Mouse (Mus musculus): ENCODE results near the gene Trp73. TPM values are rescaled to one million over a fixed set of nuclear protein-coding genes. Genes with fewer than 3 reads are reported as not detected.

Trp73 gene
- polyA plus RNA-seq, 1 experiment from 2014 or later: 0.20 TPM

GRCm38 (mm10) chr4:154170506-154171150 lies 30.6 kb upstream of the Trp73 start, which contains the start of gene Megf6:
TSS of gene Megf6 (plus strand) at chr4:154170730.
- peak within 1 kb of the TSS; percentile 52 for H3K9ac ChIP-seq (ENCODE audit: low read length)
- H3K4me1 ChIP-seq (ENCODE audit: control insufficient read depth, insufficient read depth, low read length): peaks cover 13% of the 10 kb centered on the region
- no peaks in the 10 kb centered on the region for H3K36me3 ChIP-seq (ENCODE audit: control insufficient read depth, insufficient read depth)
- H3K27ac ChIP-seq (ENCODE audit: low read length): no peak within 1 kb of the TSS
- no peaks in the 10 kb centered on the region for H3K9me3 ChIP-seq (replicated peaks; ENCODE audit: control insufficient read depth, low read length)
- H3K4me2 ChIP-seq (ENCODE audit: low read depth, low read length): peak within 1 kb of the TSS; percentile 76
- WGBS: under 1% methylated on average over 49 of the region's 61 CpGs
- peak within 1 kb of the TSS; percentile 56 for H3K4me3 ChIP-seq (ENCODE audit: low read length)
- peaks cover 49% of the 10 kb centered on the region for H3K27me3 ChIP-seq (ENCODE audit: control insufficient read depth, insufficient read depth, low read length)
- peak; percentile 57 for ATAC-seq (replicated peaks; ENCODE audit: extremely low read depth, insufficient read depth, low FRiP score)

GRCm38 (mm10) chr4:154170021-154170420 lies 30.0 kb upstream of the Trp73 start:
- Histone ChIP-seq H3K27ac (ENCODE audit: low read length) (no peak overlapping the region), H3K9me3 (replicated peaks; ENCODE audit: control insufficient read depth, low read length) (no peaks in the 10 kb centered on the region), H3K4me1 (ENCODE audit: control insufficient read depth, insufficient read depth, low read length) (peaks cover 13% of the 10 kb centered on the region), H3K9ac (ENCODE audit: low read length) (peak overlapping the region; percentile 37; the same call in 1 of the 2 replicates), H3K4me2 (ENCODE audit: low read depth, low read length) (peak overlapping the region; percentile 76), H3K27me3 (ENCODE audit: control insufficient read depth, insufficient read depth, low read length) (peaks cover 49% of the 10 kb centered on the region), H3K4me3 (ENCODE audit: low read length) (peak overlapping the region; percentile 56), H3K36me3 (ENCODE audit: control insufficient read depth, insufficient read depth) (no peaks in the 10 kb centered on the region)
- no peak for ATAC-seq (replicated peaks; ENCODE audit: extremely low read depth, insufficient read depth, low FRiP score)
- WGBS: 2% methylated on average over 15 of the region's 15 CpGs

- no peaks in the 10 kb centered on the region for H3K9me3 ChIP-seq (replicated peaks; ENCODE audit: control insufficient read depth, low read length)
- WGBS: 21% methylated on average over 5 of the region's 5 CpGs
- no peak overlapping the region for H3K4me2 ChIP-seq (ENCODE audit: low read depth, low read length)
- H3K36me3 ChIP-seq (ENCODE audit: control insufficient read depth, insufficient read depth): no peaks in the 10 kb centered on the region
- ATAC-seq (replicated peaks; ENCODE audit: extremely low read depth, insufficient read depth, low FRiP score): no peak
- no peak overlapping the region for H3K4me3 ChIP-seq (ENCODE audit: low read length)
- H3K27me3 ChIP-seq (ENCODE audit: control insufficient read depth, insufficient read depth, low read length): peaks cover 35% of the 10 kb centered on the region
- H3K9ac ChIP-seq (ENCODE audit: low read length): no peak overlapping the region
- no peak overlapping the region for H3K27ac ChIP-seq (ENCODE audit: low read length)
- peaks cover 13% of the 10 kb centered on the region for H3K4me1 ChIP-seq (ENCODE audit: control insufficient read depth, insufficient read depth, low read length)
Measured at GRCm38 (mm10) chr4:154167053-154167452, 27.0 kb upstream of the Trp73 start.

- Histone ChIP-seq H3K36me3 (ENCODE audit: control insufficient read depth, insufficient read depth) (peaks cover 6% of the 10 kb centered on the region), H3K9ac (ENCODE audit: low read length) (no peak overlapping the region), H3K27ac (ENCODE audit: low read length) (no peak overlapping the region), H3K4me2 (ENCODE audit: low read depth, low read length) (no peak overlapping the region), H3K9me3 (replicated peaks; ENCODE audit: control insufficient read depth, low read length) (no peaks in the 10 kb centered on the region), H3K4me1 (ENCODE audit: control insufficient read depth, insufficient read depth, low read length) (peaks cover 14% of the 10 kb centered on the region), H3K27me3 (ENCODE audit: control insufficient read depth, insufficient read depth, low read length) (peaks cover under 1% of the 10 kb centered on the region), H3K4me3 (ENCODE audit: low read length) (no peak overlapping the region)
- ATAC-seq (replicated peaks; ENCODE audit: extremely low read depth, insufficient read depth, low FRiP score): no peak
- 17% methylated on average over 7 of the region's 7 CpGs for WGBS
Measured at GRCm38 (mm10) chr4:154163296-154163695, 23.3 kb upstream of the Trp73 start.

- ATAC-seq (replicated peaks; ENCODE audit: extremely low read depth, insufficient read depth, low FRiP score): peak; percentile 95
- H3K36me3 ChIP-seq (ENCODE audit: control insufficient read depth, insufficient read depth): peaks cover 28% of the 10 kb centered on the region
- H3K27ac ChIP-seq (ENCODE audit: low read length): peak within 1 kb of the TSS; percentile 80
- peak within 1 kb of the TSS; percentile 90 for H3K4me2 ChIP-seq (ENCODE audit: low read depth, low read length)
- H3K9ac ChIP-seq (ENCODE audit: low read length): peak within 1 kb of the TSS; percentile 92
- peaks cover 14% of the 10 kb centered on the region for H3K4me1 ChIP-seq (ENCODE audit: control insufficient read depth, insufficient read depth, low read length)
- under 1% methylated on average over 71 of the region's 75 CpGs for whole genome bisulfite sequencing
- no peaks in the 10 kb centered on the region for H3K9me3 ChIP-seq (replicated peaks; ENCODE audit: control insufficient read depth, low read length)
- H3K27me3 ChIP-seq (ENCODE audit: control insufficient read depth, insufficient read depth, low read length): no peaks in the 10 kb centered on the region
- peak within 1 kb of the TSS; percentile 96 for H3K4me3 ChIP-seq (ENCODE audit: low read length)
Measured at GRCm38 (mm10) chr4:154160538-154161390, 20.8 kb upstream of the Trp73 start, which contains the start of gene Tprgl. TSS of gene Tprgl (minus strand) at chr4:154160666.

GRCm38 (mm10) chr4:154159961-154160537 lies 20.0 kb upstream of the Trp73 start:
- no peaks in the 10 kb centered on the region for H3K9me3 ChIP-seq (replicated peaks; ENCODE audit: control insufficient read depth, low read length)
- H3K27ac ChIP-seq (ENCODE audit: low read length): peak overlapping the region; percentile 80
- H3K9ac ChIP-seq (ENCODE audit: low read length): peak overlapping the region; percentile 91
- peak overlapping the region; percentile 85 for H3K4me2 ChIP-seq (ENCODE audit: low read depth, low read length)
- H3K4me1 ChIP-seq (ENCODE audit: control insufficient read depth, insufficient read depth, low read length): peaks cover 14% of the 10 kb centered on the region
- peaks cover 30% of the 10 kb centered on the region for H3K36me3 ChIP-seq (ENCODE audit: control insufficient read depth, insufficient read depth)
- no peaks in the 10 kb centered on the region for H3K27me3 ChIP-seq (ENCODE audit: control insufficient read depth, insufficient read depth, low read length)
- H3K4me3 ChIP-seq (ENCODE audit: low read length): peak overlapping the region; percentile 96
- WGBS: under 1% methylated on average over 43 of the region's 47 CpGs
- ATAC-seq (replicated peaks; ENCODE audit: extremely low read depth, insufficient read depth, low FRiP score): peak; percentile 53

GRCm38 (mm10) chr4:154159002-154159401 lies 19.0 kb upstream of the Trp73 start:
- no peak; the same call in 1 of the 2 replicates for ATAC-seq (replicated peaks; ENCODE audit: extremely low read depth, insufficient read depth, low FRiP score)
- H3K27me3 ChIP-seq (ENCODE audit: control insufficient read depth, insufficient read depth, low read length): no peaks in the 10 kb centered on the region
- H3K4me3 ChIP-seq (ENCODE audit: low read length): no peak overlapping the region
- no peaks in the 10 kb centered on the region for H3K9me3 ChIP-seq (replicated peaks; ENCODE audit: control insufficient read depth, low read length)
- H3K4me1 ChIP-seq (ENCODE audit: control insufficient read depth, insufficient read depth, low read length): peaks cover 14% of the 10 kb centered on the region
- no peak overlapping the region for H3K9ac ChIP-seq (ENCODE audit: low read length)
- no peak overlapping the region for H3K27ac ChIP-seq (ENCODE audit: low read length)
- no peak overlapping the region for H3K4me2 ChIP-seq (ENCODE audit: low read depth, low read length)
- peaks cover 32% of the 10 kb centered on the region for H3K36me3 ChIP-seq (ENCODE audit: control insufficient read depth, insufficient read depth)
- WGBS: 16% methylated on average over 6 of the region's 6 CpGs

GRCm38 (mm10) chr4:154157970-154158662 lies 18.1 kb upstream of the Trp73 start:
- Histone ChIP-seq H3K4me2 (ENCODE audit: low read depth, low read length) (no peak overlapping the region), H3K9ac (ENCODE audit: low read length) (no peak overlapping the region), H3K4me3 (ENCODE audit: low read length) (no peak overlapping the region), H3K9me3 (replicated peaks; ENCODE audit: control insufficient read depth, low read length) (no peaks in the 10 kb centered on the region), H3K27ac (ENCODE audit: low read length) (no peak overlapping the region), H3K27me3 (ENCODE audit: control insufficient read depth, insufficient read depth, low read length) (no peaks in the 10 kb centered on the region), H3K36me3 (ENCODE audit: control insufficient read depth, insufficient read depth) (peaks cover 32% of the 10 kb centered on the region), H3K4me1 (ENCODE audit: control insufficient read depth, insufficient read depth, low read length) (peaks cover 14% of the 10 kb centered on the region)
- no peak for ATAC-seq (replicated peaks; ENCODE audit: extremely low read depth, insufficient read depth, low FRiP score)
- WGBS: 91% methylated on average over 14 of the region's 14 CpGs

Data from heart, embryonic 16.5 days (tissue).